Mouse (Mus musculus): ENCODE measurements around the gene Gm8369. TPM values are rescaled to one million over a fixed set of nuclear protein-coding genes. Genes with fewer than 3 reads are reported as not detected.
"Not testable (repeated sequence)": the region's sequence is repeated elsewhere in the genome, so short reads cannot be mapped to it uniquely, and the experiment has no call there.

Gene Gm8369
- polyA plus RNA-seq, 1 experiment from 2014 or later = not detected

DNA sequence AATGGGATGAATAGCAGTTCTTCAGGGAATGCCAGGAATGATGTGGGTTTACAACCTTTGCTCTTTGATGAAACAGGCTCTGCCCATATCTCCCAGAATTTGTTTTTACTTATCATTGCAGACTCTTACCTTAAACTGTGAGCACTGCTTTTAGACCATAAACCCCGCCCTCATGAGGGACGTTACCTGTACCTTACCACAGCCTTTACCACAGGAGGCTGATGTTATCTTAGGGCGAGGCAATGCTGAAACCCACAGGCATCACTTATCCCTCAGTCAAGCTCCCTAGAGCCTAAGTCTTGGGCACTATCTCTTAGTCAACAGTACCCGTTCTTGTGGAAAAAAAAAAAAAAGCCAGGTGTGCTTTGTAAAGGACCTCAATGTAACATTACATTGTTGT, 31.1 kb downstream of the Gm8369 start:
- ATAC-seq (ENCODE audit: insufficient number of reproducible peaks, insufficient read depth, low FRiP score, low TSS enrichment) = no peak
- H3K4me2 ChIP-seq (replicated peaks) = no peak overlapping the region
- WGBS = 73% methylated on average over 4 of the region's 4 CpGs
- no peaks in the 10 kb centered on the region for H3K36me3 ChIP-seq
- H3K27ac ChIP-seq = no peak overlapping the region
- no peaks in the 10 kb centered on the region for H3K27me3 ChIP-seq
- no peaks in the 10 kb centered on the region for H3K4me1 ChIP-seq
- H3K9me3 ChIP-seq = no peaks in the 10 kb centered on the region
- H3K9ac ChIP-seq = no peak overlapping the region
- no peak overlapping the region for H3K4me3 ChIP-seq

DNA sequence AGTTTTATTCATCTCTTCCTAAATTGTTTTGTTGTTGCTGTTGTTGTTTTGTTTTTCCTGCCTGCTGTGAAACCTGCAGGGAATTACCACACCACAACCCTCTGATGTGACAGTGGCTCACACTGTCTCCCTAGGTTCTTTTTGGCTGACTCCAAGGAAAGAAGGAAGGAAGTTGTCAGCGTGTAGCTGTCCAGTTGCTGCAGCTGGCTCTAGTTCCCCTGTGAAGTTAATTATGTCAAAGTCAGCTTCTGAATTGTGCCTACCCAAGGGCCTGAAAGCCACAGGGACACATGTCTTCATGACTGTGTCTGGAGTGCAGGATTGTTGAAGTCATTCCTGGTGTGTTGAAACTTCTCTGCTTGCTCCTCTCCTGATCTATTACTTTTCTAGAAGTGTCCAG, 31.6 kb downstream of the Gm8369 start:
- WGBS = 36% methylated on average over 1 of the region's 1 CpGs
- ATAC-seq (ENCODE audit: insufficient number of reproducible peaks, insufficient read depth, low FRiP score, low TSS enrichment); H3K4me2 ChIP-seq (replicated peaks); H3K36me3 ChIP-seq; H3K9ac ChIP-seq; H3K27ac ChIP-seq; H3K4me3 ChIP-seq; H3K27me3 ChIP-seq; H3K9me3 ChIP-seq; H3K4me1 ChIP-seq: not testable (repeated sequence)

GRCm38 (mm10) chr19:11518356-11518755, 32.6 kb downstream of the Gm8369 start:
- H3K4me2 ChIP-seq (replicated peaks); H3K4me3 ChIP-seq; H3K9me3 ChIP-seq; H3K4me1 ChIP-seq; H3K27me3 ChIP-seq; H3K36me3 ChIP-seq; H3K9ac ChIP-seq; H3K27ac ChIP-seq; ATAC-seq (ENCODE audit: insufficient number of reproducible peaks, insufficient read depth, low FRiP score, low TSS enrichment): not testable (repeated sequence)
- 85% methylated on average over 2 of the region's 2 CpGs for WGBS

- Histone ChIP-seq H3K4me2 (replicated peaks) (no peak overlapping the region), H3K4me3 (no peak overlapping the region), H3K4me1 (no peaks in the 10 kb centered on the region), H3K27me3 (no peaks in the 10 kb centered on the region), H3K9me3 (no peaks in the 10 kb centered on the region), H3K36me3 (no peaks in the 10 kb centered on the region), H3K27ac (no peak overlapping the region), H3K9ac (no peak overlapping the region)
- ATAC-seq (ENCODE audit: insufficient number of reproducible peaks, insufficient read depth, low FRiP score, low TSS enrichment) = no peak
- WGBS = 82% methylated on average over 3 of the region's 3 CpGs
These were observed 34.4 kb downstream of the Gm8369 start for GRCm38 (mm10) chr19:11520146-11520545.

DNA sequence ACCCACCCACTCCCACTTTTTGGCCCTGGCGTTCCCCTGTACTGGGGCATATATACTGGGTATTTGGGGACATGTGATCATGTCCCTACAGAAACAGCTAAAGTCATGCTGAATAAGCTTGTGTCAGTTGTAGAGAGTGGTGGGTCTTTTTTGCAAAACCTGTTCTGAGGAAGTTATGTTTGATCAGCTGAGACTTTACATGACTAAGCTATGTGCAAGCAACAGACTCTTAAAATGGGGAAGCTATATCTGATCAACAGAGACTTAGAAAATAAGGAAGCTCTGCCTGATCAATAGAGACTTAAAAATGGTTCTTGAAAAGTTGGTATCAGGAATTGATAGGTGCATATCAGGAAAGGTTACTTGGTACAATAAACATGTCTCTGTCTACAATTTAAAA, 47.7 kb downstream of the Gm8369 start:
- WGBS = 91% methylated on average over 1 of the region's 1 CpGs
- no peaks in the 10 kb centered on the region for H3K4me1 ChIP-seq
- H3K27ac ChIP-seq = no peak overlapping the region
- H3K4me2 ChIP-seq (replicated peaks) = no peak overlapping the region
- no peaks in the 10 kb centered on the region for H3K27me3 ChIP-seq
- ATAC-seq (ENCODE audit: insufficient number of reproducible peaks, insufficient read depth, low FRiP score, low TSS enrichment) = no peak
- H3K36me3 ChIP-seq = no peaks in the 10 kb centered on the region
- H3K9me3 ChIP-seq = no peaks in the 10 kb centered on the region
- no peak overlapping the region for H3K4me3 ChIP-seq
- no peak overlapping the region for H3K9ac ChIP-seq

DNA sequence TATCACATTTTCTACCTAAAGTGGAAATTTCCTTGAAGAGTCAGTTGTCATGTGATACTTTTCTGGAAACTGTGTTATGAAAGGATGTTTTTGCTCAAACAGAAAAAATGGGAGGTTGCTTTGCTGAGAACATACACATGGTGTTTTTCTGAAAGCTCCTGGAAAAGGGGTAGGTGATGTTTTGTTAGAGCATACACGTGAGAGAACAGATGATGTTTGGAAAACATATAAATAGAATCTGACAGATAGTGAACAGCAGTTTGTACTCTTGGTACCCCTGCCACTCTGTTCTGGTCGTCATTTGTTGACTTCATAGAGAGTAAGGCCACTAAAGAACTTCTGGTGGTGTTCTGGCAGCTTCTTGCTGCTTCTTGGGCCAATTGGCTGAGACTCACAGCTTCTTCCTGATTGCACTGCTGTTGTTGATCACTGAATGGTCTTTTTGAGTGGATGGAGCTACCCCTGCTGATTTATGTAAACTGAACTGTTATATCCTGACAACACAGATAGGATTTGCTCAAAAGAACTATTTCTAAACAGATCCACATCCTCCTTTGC, 48.2 kb downstream of the Gm8369 start:
- Histone ChIP-seq H3K27me3 (no peaks in the 10 kb centered on the region), H3K4me3 (no peak overlapping the region), H3K4me1 (no peaks in the 10 kb centered on the region), H3K27ac (no peak overlapping the region), H3K9ac (no peak overlapping the region), H3K4me2 (replicated peaks) (no peak overlapping the region), H3K36me3 (no peaks in the 10 kb centered on the region), H3K9me3 (no peaks in the 10 kb centered on the region)
- WGBS = 65% methylated on average over 2 of the region's 2 CpGs
- ATAC-seq (ENCODE audit: insufficient number of reproducible peaks, insufficient read depth, low FRiP score, low TSS enrichment) = no peak

- no peak for ATAC-seq (ENCODE audit: insufficient number of reproducible peaks, insufficient read depth, low FRiP score, low TSS enrichment)
- H3K4me1 ChIP-seq = no peaks in the 10 kb centered on the region
- H3K9me3 ChIP-seq = no peaks in the 10 kb centered on the region
- H3K4me2 ChIP-seq (replicated peaks) = no peak within 1 kb of the TSS
- no peak within 1 kb of the TSS for H3K27ac ChIP-seq
- no peaks in the 10 kb centered on the region for H3K27me3 ChIP-seq
- H3K36me3 ChIP-seq = no peaks in the 10 kb centered on the region
- no peak within 1 kb of the TSS for H3K4me3 ChIP-seq
- H3K9ac ChIP-seq = no peak within 1 kb of the TSS
- WGBS = 12% methylated on average over 7 of the region's 7 CpGs
These were observed 50.9 kb downstream of the Gm8369 start, which contains the start of gene Ms4a4d for GRCm38 (mm10) chr19:11536593-11536992. Gene Ms4a4d (plus strand): TSS chr19:11536801.

- no peaks in the 10 kb centered on the region for H3K9me3 ChIP-seq
- H3K4me1 ChIP-seq = no peaks in the 10 kb centered on the region
- H3K27ac ChIP-seq = no peak overlapping the region
- WGBS = 33% methylated on average over 2 of the region's 2 CpGs
- H3K4me2 ChIP-seq (replicated peaks) = no peak overlapping the region
- H3K36me3 ChIP-seq = no peaks in the 10 kb centered on the region
- no peak for ATAC-seq (ENCODE audit: insufficient number of reproducible peaks, insufficient read depth, low FRiP score, low TSS enrichment)
- H3K4me3 ChIP-seq = no peak overlapping the region
- no peak overlapping the region for H3K9ac ChIP-seq
- H3K27me3 ChIP-seq = no peaks in the 10 kb centered on the region
These were observed 51.6 kb downstream of the Gm8369 start for GRCm38 (mm10) chr19:11537336-11537735.

DNA sequence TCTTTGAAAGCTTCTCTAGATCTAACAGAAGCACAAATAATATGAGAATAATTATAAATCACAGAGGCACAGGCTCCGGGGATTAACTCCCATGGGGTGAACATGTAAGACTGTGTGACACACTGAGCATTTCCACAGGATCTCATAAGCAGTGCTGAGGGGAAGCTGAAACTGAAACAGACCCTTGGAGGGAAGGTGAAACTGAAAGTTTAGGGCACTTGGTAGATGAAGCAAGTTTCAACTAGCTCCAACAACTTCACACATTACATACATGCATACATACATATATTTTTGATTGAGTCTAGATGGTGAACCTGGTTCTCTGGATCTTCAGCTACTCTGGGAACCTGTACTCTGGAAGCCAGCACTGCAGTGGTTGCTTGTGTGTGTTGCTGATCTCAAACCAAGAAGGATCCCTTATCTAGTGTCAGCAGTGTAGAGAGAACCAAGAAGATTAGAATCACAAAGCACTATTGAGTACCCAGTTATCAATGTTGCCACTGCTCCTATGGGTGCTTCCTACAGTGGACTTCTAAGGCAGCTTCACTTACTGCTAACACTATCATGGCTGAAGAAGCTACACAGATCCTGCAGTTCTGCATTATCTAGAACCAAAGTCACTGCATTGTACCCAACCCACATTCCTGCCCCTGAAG, 54.6 kb downstream of the Gm8369 start:
- not testable (repeated sequence) for ATAC-seq (ENCODE audit: insufficient number of reproducible peaks, insufficient read depth, low FRiP score, low TSS enrichment); H3K9me3 ChIP-seq; H3K4me2 ChIP-seq (replicated peaks); H3K4me1 ChIP-seq; H3K4me3 ChIP-seq; H3K27me3 ChIP-seq; H3K9ac ChIP-seq; H3K36me3 ChIP-seq; H3K27ac ChIP-seq
- WGBS = 88% methylated on average over 1 of the region's 1 CpGs

DNA sequence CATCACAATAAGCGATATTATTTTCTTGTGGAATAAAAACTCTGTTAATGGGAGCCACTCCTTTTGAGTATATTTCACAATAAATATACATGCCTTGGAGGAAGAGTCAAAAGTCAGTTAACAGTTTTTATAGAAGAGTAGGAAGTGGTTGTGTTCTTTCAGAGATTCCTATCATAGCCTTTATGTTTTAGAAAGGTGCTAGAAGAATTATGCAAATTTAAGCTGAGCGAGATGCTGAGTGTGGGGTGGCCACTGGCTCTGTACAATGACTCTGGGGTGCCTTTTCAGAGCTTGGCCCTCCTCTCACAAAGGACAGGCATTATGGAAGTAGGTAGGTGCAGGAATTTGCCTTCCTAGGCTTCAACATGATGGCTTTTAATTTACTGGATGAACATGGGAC, 58.6 kb downstream of the Gm8369 start:
- not testable (repeated sequence) for ATAC-seq (ENCODE audit: insufficient number of reproducible peaks, insufficient read depth, low FRiP score, low TSS enrichment); H3K27ac ChIP-seq; H3K4me2 ChIP-seq (replicated peaks); H3K27me3 ChIP-seq; H3K4me3 ChIP-seq; H3K9ac ChIP-seq; H3K9me3 ChIP-seq; H3K36me3 ChIP-seq; H3K4me1 ChIP-seq
- WGBS = 85% methylated on average over 2 of the region's 2 CpGs

DNA sequence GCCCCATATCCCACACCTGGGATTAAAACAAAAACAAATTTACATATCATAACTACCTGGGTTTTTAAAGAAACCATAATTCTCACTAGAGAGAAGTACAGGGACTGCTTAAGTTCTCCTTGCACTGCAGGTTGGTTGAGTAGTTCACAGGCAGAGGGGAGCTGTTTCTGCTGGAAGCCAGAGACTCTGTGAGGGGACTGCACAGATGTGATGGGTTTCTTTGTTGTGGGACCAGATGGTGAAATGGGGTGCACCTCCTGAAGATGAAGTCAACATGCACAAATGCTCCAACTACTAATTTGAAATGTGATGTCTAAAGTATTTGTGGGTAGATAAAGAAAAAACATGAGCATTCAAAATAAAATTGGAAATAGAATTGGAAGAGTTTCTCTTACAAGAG, 62.2 kb downstream of the Gm8369 start:
- Histone ChIP-seq H3K9ac (no peak overlapping the region), H3K4me3 (no peak overlapping the region), H3K4me2 (replicated peaks) (no peak overlapping the region), H3K36me3 (no peaks in the 10 kb centered on the region), H3K27me3 (no peaks in the 10 kb centered on the region), H3K27ac (no peak overlapping the region), H3K4me1 (no peaks in the 10 kb centered on the region), H3K9me3 (no peaks in the 10 kb centered on the region)
- no peak for ATAC-seq (ENCODE audit: insufficient number of reproducible peaks, insufficient read depth, low FRiP score, low TSS enrichment)

DNA sequence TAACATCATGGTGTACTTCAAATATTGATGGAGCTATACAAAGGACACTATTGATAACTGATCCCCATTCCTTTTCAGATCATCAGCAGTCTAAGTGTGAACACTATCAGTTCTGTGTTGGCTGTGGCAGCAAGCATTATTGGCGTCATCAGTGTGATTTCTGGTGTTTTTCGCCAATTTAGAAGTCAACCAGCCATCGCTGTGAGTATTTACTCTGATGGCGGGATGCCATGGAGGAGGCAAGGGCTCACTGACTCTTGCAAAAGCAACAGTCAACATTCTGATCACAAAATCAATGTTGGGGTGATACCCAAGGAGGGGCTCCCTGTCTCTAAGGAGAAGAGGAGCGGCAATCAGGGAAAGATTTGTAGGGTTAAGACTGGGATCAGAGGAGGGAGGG, 69.0 kb downstream of the Gm8369 start:
- H3K27ac ChIP-seq = no peak overlapping the region
- H3K9me3 ChIP-seq = no peaks in the 10 kb centered on the region
- no peak overlapping the region for H3K4me3 ChIP-seq
- H3K4me1 ChIP-seq = no peaks in the 10 kb centered on the region
- no peak overlapping the region for H3K4me2 ChIP-seq (replicated peaks)
- no peaks in the 10 kb centered on the region for H3K36me3 ChIP-seq
- no peak overlapping the region for H3K9ac ChIP-seq
- WGBS = 90% methylated on average over 5 of the region's 5 CpGs
- H3K27me3 ChIP-seq = no peaks in the 10 kb centered on the region
- no peak for ATAC-seq (ENCODE audit: insufficient number of reproducible peaks, insufficient read depth, low FRiP score, low TSS enrichment)

DNA sequence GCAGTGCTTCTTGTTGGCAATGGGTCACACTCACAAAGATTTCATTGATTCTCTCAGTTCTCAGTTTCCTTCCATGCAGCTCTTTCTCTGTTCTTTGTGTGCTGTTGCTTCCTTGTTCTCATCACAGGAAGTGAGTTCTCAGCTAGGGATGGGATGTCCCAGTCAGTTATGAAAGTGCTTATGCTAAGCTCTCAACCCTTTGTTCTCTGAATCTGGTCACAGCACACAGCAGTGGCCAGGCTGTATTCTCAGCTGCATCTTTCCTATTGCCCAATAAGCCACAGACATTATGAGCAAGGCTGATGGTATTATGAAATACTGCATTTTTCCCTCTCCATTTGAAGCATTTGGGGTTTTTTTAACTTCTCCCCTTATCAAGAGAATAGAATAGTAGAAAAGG, 73.8 kb downstream of the Gm8369 start:
- not testable (repeated sequence) for ATAC-seq (ENCODE audit: insufficient number of reproducible peaks, insufficient read depth, low FRiP score, low TSS enrichment)

More for the DNA sequence above, 73.8 kb downstream of the Gm8369 start:
- H3K4me1 ChIP-seq; H3K27me3 ChIP-seq; H3K9me3 ChIP-seq; H3K36me3 ChIP-seq; H3K9ac ChIP-seq; H3K27ac ChIP-seq; H3K4me2 ChIP-seq (replicated peaks); H3K4me3 ChIP-seq: not testable (repeated sequence)
